Mouse (Mus musculus) B cell, adult (primary cell): Measurements from ENCODE around the gene Gorasp2. TPM values are rescaled to one million over a fixed set of nuclear protein-coding genes. Genes with fewer than 3 reads are reported as not detected.

ENCODE experiments used
- total RNA-seq: library from RNA; stranded (reverse); gene quantifications from 4 replicates; pipeline ENCODE4 v1.2.4, GENCODE M21; 2023; ENCODE audit not compliant: inconsistent age

The Gorasp2 gene
- 111 to 122 TPM (median 116 TPM) in 4 replicates for total RNA-seq

DNA sequence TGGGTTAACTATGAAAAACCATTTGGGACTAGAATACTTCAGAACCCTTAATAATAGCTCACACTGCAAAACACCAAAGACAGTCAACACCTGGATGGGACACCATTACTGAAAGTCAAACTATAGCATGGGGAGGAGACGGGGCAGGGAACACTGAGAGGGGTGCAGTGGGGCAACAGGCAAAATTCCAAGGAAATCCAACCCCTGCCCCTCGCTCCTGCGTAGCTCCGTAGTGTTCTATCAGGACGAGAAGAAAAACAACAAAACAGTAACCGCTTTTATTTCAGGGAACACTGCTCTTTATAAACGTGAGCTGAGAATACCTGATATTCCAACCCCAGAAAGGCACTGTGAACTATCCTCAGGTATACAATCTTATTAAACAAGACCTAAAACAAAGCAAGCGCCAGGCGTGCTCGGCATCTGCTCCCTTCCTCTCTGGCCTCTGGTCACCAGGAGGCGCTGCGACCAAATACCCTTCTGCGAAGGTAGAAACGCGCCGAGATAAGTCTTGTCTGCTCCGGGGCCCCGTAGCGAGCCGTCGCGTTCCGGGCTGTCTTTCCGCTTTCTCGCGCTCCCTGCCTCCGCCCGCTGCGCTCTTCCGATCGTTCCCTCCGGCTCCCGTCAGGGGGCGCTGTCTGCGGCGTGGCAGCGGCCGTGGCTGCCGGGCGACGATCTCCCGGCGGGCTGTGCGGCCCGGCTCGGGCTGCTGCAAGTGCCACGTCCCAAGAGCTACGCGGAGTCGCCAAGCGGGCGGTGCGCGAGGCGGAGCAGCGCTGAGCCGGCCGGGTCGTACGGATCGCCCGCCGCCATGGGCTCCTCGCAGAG is at the start of gene Gorasp2:
Gorasp2 (plus strand) TSS at position 690 of the 828 bp plus-strand sequence.

DNA sequence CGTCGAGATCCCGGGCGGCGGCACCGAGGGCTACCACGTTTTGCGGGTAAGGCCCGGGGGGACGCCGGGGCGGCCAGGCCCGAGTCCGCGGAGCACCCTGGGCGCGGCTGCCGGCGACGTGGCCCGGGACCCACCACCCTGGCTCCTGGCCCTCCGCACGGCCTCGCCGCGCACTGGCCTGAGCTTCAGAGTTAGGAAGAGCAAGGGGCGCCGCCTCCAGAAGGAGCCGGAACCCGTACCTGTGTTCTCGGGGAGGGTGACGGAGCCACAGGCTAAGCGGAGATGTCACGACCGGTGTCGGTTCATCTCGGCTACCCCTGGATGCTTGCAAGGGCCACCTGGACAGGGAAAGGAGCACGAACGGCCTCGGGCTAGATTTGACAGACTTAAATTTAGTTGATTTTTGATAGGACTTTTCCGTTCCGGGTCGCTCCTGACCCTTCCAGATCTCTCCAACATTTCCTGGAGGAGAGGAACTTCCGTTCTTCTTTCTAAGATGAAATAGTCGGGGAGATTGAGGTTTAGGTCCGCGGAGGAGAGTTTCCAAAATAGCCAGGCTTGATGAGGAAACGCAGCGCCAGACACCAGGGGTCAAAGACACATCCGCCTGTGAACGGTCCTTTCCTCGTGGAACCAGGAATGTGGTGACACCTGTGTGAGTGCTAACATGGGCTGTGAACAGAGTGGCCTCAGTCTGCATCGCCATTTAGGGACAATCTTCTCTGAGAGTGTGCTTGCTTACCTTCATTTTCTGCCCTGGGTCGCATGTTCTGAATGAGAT is 529 bp downstream of the Gorasp2 start, which contains the start of gene Gm26558:
Gm26558 (minus strand) TSS at position 394 of the 781 bp plus-strand sequence.

Other genes starting within 250 kb of the Gorasp2 start
- not detected in 4 replicates for gene Sp5, start 186.7 kb upstream of the Gorasp2 start, total RNA-seq
- 0.42 TPM in 1 of 4 replicates, not detected in the others for gene Erich2, start 152.8 kb upstream of the Gorasp2 start, total RNA-seq
- 11.9 to 16.1 TPM (median 15.3 TPM) in 4 replicates for gene Gad1, start 108.5 kb upstream of the Gorasp2 start, total RNA-seq
- gene Gm26558, start 532 bp downstream of the Gorasp2 start, total RNA-seq = 0.83 TPM in 1 of 4 replicates, not detected in the others
- gene Tlk1, start 164.2 kb downstream of the Gorasp2 start, total RNA-seq = 75.9 to 93.5 TPM (median 92.0 TPM) in 4 replicates